Mouse (Mus musculus) kidney, adult 2 months (tissue): ENCODE data around the gene Trappc10.

Experiments
- CTCF ChIP-seq: fragments of 200-500 bp; conservative IDR thresholded peaks from 2 replicates; pipeline ENCODE4 v1.5.1; 2011; ENCODE audit warnings: low read depth, mild to moderate bottlenecking, control low read depth, low read length, moderate library complexity, mixed read lengths; ENCODE audit not compliant: insufficient read depth, insufficient read length
- POLR2A ChIP-seq: fragments of 200-500 bp; IDR thresholded peaks from one replicate; pipeline ENCODE4 v1.6.1; 2011; ENCODE audit warnings: low read depth, low read length, control low read depth

- no peak for TF ChIP-seq CTCF
- TF ChIP-seq POLR2A: no peak
These were observed 76.7 kb downstream of the Trappc10 start for GRCm38 (mm10) chr10:78167775-78168174.
